Mouse (Mus musculus): Measurements from ENCODE around the gene Zfp13. TPM values are rescaled to one million over a fixed set of nuclear protein-coding genes. Genes with fewer than 3 reads are reported as not detected.

Zfp13 gene
- not detected for polyA plus RNA-seq (2017; shearing (Covaris generic))

DNA sequence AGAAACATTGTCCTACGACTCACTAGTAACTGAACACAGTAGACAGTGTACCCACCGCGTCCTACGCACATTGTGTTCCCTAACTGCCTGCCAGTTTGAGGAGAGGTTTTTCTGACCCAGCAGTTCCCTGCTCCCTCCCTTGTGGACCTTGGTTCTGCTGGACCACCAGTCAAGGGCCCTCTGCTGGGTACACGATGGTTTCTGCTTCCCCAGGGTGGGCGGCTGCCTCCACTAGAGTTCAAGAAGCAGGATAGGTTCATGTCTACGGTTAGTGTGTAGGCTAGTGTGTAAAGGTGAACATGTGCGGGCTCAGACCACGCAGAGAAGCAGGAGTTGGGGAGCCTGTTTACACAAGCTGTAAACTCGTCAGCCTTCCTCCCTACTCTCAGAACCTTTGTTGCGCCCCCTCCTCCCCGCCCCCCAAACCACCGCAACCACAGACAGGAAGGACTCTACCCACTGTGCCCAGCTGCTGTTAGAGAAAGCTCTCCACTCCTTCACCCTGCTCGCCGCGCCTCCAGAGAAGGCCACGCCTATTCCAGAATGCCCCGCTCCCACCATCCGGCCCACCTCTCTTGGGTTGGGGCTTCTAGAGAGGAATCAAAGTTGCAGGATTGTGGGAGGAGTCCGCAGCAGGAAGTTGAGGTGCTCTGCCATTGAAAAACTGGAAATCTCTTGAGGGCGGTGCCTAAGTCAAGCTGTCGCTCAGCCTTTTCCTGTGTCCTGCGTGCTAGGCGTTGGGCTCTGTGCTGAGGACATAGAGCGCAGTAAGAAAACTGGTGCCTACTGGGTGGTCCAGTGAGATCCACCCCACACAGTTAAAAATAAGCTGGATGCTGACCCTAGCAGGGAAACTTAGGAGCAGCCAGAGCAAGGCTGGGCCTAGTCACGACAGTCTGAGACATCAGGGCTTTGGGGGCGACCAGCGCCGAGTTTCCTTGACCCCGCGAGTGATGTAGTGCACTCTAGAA, at the start of gene Zfp13:
Gene Zfp13, minus strand, starts transcription at position 906 of the 971 bp plus-strand sequence.

DNA sequence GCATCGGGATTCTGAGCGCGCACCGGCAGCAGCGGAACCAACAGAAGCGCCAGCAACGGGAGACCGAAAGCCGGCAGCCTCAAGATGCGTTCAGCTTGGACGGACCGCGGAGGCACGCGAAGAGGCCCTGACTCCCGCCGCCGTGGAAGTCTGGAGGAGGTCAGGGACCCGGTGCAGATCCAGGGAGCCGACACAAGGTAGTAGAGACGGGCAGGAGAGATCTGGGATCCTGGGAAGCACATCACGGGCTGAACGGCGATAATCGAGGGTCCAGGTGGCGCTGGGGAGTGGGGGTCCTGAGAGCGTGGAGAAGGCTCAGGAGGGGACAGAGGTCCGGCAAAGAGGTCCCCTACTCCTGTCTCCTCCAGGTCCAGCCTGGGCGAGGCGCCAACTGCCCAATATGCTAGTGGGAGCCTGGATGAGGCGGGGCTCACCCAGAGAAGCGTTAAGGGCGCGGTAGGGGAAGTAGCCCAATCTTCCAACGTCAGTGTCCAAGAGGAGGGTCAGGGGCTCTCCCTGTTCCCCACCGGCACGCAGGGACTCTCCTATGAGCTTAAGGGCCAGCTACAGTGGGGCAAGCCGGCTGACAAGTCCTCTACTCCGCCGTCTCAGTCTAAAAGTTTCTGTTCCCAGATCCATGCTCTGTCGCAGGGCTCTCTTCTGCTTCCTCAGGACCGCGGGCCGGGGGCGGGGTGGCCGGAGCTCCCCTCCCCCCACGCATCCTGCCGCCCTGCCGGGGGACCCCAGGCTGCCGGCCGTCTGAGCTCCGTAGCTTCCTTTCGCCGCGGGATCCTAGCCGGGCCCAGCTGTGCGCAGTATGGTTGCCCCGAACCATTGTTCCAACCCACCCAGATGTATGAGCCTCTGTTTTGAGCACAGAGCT, 45.6 kb upstream of the Zfp13 start, which contains the start of gene Mmp25:
Gene Mmp25, minus strand, starts transcription at position 665 of the 883 bp plus-strand sequence.

GRCm38 (mm10) chr17:23600641-23601622, 1.6 kb upstream of the Zfp13 start, which contains the start of gene Zscan10:
Zscan10 (plus strand) TSS chr17:23600856.

GRCm38 (mm10) chr17:23563595-23564367, 35.5 kb downstream of the Zfp13 start, which contains the start of gene Zfp213:
Zfp213 (minus strand) TSS chr17:23564238.

Other genes starting within 250 kb of the Zfp13 start
- gene Vmn2r116, start 214.9 kb downstream of the Zfp13 start, polyA plus RNA-seq (2017; shearing (Covaris generic)), result not detected
- not detected for gene Vmn2r117, start 119.8 kb downstream of the Zfp13 start, polyA plus RNA-seq (2017; shearing (Covaris generic))
- gene Zfp213, start 35.2 kb downstream of the Zfp13 start, polyA plus RNA-seq (2017; shearing (Covaris generic)), result 7.3 TPM
- 4.2 TPM for gene Zscan10, start 1.4 kb upstream of the Zfp13 start, polyA plus RNA-seq (2017; shearing (Covaris generic))
- gene Mmp25, start 45.8 kb upstream of the Zfp13 start, polyA plus RNA-seq (2017; shearing (Covaris generic)), result 1.5 TPM
- gene Bicdl2, start 61.0 kb upstream of the Zfp13 start, polyA plus RNA-seq (2017; shearing (Covaris generic)), result not detected
- 57.1 TPM for gene Hcfc1r1, start 74.1 kb upstream of the Zfp13 start, polyA plus RNA-seq (2017; shearing (Covaris generic))
- 31.2 TPM for gene Thoc6, start 74.4 kb upstream of the Zfp13 start, polyA plus RNA-seq (2017; shearing (Covaris generic))
- gene Tnfrsf12a, start 78.0 kb upstream of the Zfp13 start, polyA plus RNA-seq (2017; shearing (Covaris generic)), result 13.4 TPM
- not detected for gene Cldn6, start 79.8 kb upstream of the Zfp13 start, polyA plus RNA-seq (2017; shearing (Covaris generic))
- not detected for gene Cldn9, start 84.5 kb upstream of the Zfp13 start, polyA plus RNA-seq (2017; shearing (Covaris generic))
- gene 1520401A03Rik, start 123.3 kb upstream of the Zfp13 start, polyA plus RNA-seq (2017; shearing (Covaris generic)), result 0.13 TPM
- gene Pkmyt1, start 126.8 kb upstream of the Zfp13 start, polyA plus RNA-seq (2017; shearing (Covaris generic)), result 57.9 TPM
- gene Paqr4, start 141.4 kb upstream of the Zfp13 start, polyA plus RNA-seq (2017; shearing (Covaris generic)), result 3.5 TPM
- gene Kremen2, start 146.3 kb upstream of the Zfp13 start, polyA plus RNA-seq (2017; shearing (Covaris generic)), result 2.8 TPM
- gene Flywch1, start 172.1 kb upstream of the Zfp13 start, polyA plus RNA-seq (2017; shearing (Covaris generic)), result 34.0 TPM
- gene Flywch2, start 186.6 kb upstream of the Zfp13 start, polyA plus RNA-seq (2017; shearing (Covaris generic)), result 4.1 TPM
- 994 TPM for gene Srrm2, start 191.0 kb upstream of the Zfp13 start, polyA plus RNA-seq (2017; shearing (Covaris generic))
- 395 TPM for gene Elob, start 229.6 kb upstream of the Zfp13 start, polyA plus RNA-seq (2017; shearing (Covaris generic))
- gene Prss33, start 236.6 kb upstream of the Zfp13 start, polyA plus RNA-seq (2017; shearing (Covaris generic)), result 0.35 TPM
- not detected for gene Prss32, start 244.4 kb upstream of the Zfp13 start, polyA plus RNA-seq (2017; shearing (Covaris generic))
- 4.6 TPM for gene Prss41, start 244.7 kb upstream of the Zfp13 start, polyA plus RNA-seq (2017; shearing (Covaris generic))

Data from effector memory CD4-positive, alpha-beta T cell, adult 7 months (primary cell).